Mouse (Mus musculus) lung, postnatal 25 days (tissue): ENCODE measurements around the gene Gadd45a.

Experiments
- DNase-seq: peaks from one replicate; pipeline ENCODE4 v3.0.0; 2022; ENCODE audit warnings: low spot score

The Gadd45a gene

DNA sequence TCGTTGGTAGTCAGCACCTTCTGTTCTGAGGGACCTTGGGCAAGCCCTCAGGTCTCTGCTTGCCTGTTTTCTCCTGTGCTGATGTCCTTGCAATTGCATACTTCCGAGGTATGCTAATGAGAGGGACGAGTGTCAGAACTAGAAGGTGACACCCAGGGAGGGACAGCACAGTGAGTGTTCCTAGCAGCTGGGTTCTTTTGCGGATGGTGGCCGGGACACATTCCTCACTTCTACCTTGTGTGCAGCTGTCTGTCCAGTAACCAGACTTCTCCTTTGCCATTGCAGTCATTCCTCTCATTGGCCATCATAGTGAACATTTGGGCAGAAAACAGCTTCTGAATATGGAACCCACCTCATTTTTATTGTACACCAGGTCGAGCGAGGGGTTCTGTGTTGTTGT is 51.8 kb downstream of the Gadd45a start:
- DNase-seq: no peak
